Mouse (Mus musculus) heart, embryonic 10.5 days (tissue): Measurements from ENCODE around the gene Ctdnep1. TPM values are rescaled to one million over a fixed set of nuclear protein-coding genes. Genes with fewer than 3 reads are reported as not detected.
A peak's percentile ranks its signal among the peaks of the same experiment; 100 is the strongest.

Experiments used
- DNase-seq: peaks from one replicate; pipeline ENCODE4 v3.0.0-alpha.2; 2017; ENCODE audit warnings: low spot score
- H3K27ac ChIP-seq: fragments of 300-500 bp; sonication (generic); 2 replicates; pipeline ENCODE4 v1.5.1; 2016; ENCODE audit warnings: mild to moderate bottlenecking
- H3K27me3 ChIP-seq: fragments of 300-500 bp; sonication (generic); 2 replicates; pipeline ENCODE4 v1.6.1; 2016; ENCODE audit warnings: mild to moderate bottlenecking; ENCODE audit not compliant: poor library complexity, insufficient read depth, severe bottlenecking
- H3K36me3 ChIP-seq: fragments of 300-500 bp; sonication (generic); 2 replicates; pipeline ENCODE4 v1.6.1; 2016; ENCODE audit warnings: mild to moderate bottlenecking, moderate library complexity
- H3K4me1 ChIP-seq: fragments of 300-500 bp; sonication (generic); 2 replicates; pipeline ENCODE4 v1.6.1; 2016; ENCODE audit warnings: mild to moderate bottlenecking
- H3K4me3 ChIP-seq: fragments of 300-500 bp; sonication (generic); 2 replicates; pipeline ENCODE4 v1.5.1; 2016; ENCODE audit warnings: mild to moderate bottlenecking, moderate library complexity
- H3K9me3 ChIP-seq: fragments of 300-500 bp; sonication (generic); 2 replicates; pipeline ENCODE4 v1.6.1; 2016; ENCODE audit warnings: mild to moderate bottlenecking, moderate library complexity
- WGBS: fragments of 180-500 bp; shearing (Covaris S2); methylation state at CpG from one replicate; pipeline ENCODE4 v1.1.7; 2016; 5-methylcytosine and 5-hydroxymethylcytosine counted together
- polyA plus RNA-seq: library from polyadenylated mRNA; unstranded; fragments of >200 nt; fragmentation: Nextera tagmentation; extraction: Ambion mirVana; gene quantifications from 2 replicates; pipeline ENCODE4 v1.2.1, GENCODE M21; 2016

Ctdnep1 gene
- polyA plus RNA-seq, 1 experiment from 2014 or later: 23.8 TPM

- DNase-seq: peak; percentile 99
- H3K27ac ChIP-seq: peak within 1 kb of the TSS; percentile 97
- H3K4me1 ChIP-seq: peaks cover 38% of the 10 kb centered on the region
- peaks cover 46% of the 10 kb centered on the region for H3K36me3 ChIP-seq
- H3K27me3 ChIP-seq: no peaks in the 10 kb centered on the region
- under 1% methylated on average over 36 of the region's 36 CpGs for WGBS
- no peaks in the 10 kb centered on the region for H3K9me3 ChIP-seq
- H3K4me3 ChIP-seq: peak within 1 kb of the TSS; percentile 99
Measured at GRCm38 (mm10) chr11:69995391-69995960, 14.5 kb downstream of the Ctdnep1 start, which contains the start of gene Phf23. Gene Phf23 (plus strand): TSS chr11:69995777.

- DNase-seq: peak; percentile 84
- Histone ChIP-seq H3K4me1 (peaks cover 38% of the 10 kb centered on the region), H3K27ac (peak overlapping the region; percentile 97), H3K36me3 (peaks cover 46% of the 10 kb centered on the region), H3K27me3 (no peaks in the 10 kb centered on the region), H3K9me3 (no peaks in the 10 kb centered on the region), H3K4me3 (peak overlapping the region; percentile 99)
- WGBS: 2% methylated on average over 64 of the region's 66 CpGs
Measured at GRCm38 (mm10) chr11:69996161-69997061, 15.5 kb downstream of the Ctdnep1 start.

DNA sequence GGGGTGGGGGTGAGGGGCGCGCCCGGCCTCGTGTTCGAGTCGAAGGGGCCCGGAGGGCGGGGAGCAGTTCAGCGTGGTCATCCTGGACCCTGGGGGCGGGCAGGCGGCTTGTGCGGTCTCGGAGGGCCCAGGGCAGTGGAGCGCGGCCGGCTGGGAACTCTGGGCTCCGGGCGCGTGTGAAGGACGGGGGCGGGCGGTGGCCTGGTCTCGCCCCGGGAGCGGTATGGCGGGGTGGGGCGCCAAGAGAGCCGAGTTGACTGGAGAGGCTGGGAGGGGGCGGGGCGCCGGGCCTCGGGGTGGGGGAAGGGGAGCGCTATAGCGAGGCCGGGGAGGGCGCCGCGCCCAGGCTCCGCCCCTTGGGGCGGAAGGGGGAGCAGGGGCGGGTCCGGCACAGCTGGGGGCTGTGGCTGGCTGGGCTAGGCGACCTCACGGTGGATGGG lies 16.1 kb downstream of the Ctdnep1 start:
- Histone ChIP-seq H3K4me1 (peaks cover 45% of the 10 kb centered on the region), H3K36me3 (peaks cover 49% of the 10 kb centered on the region), H3K27ac (peak overlapping the region; percentile 97), H3K27me3 (no peaks in the 10 kb centered on the region), H3K9me3 (no peaks in the 10 kb centered on the region), H3K4me3 (peak overlapping the region; percentile 99)
- under 1% methylated on average over 40 of the region's 44 CpGs for WGBS
- peak; percentile 96 for DNase-seq

DNA sequence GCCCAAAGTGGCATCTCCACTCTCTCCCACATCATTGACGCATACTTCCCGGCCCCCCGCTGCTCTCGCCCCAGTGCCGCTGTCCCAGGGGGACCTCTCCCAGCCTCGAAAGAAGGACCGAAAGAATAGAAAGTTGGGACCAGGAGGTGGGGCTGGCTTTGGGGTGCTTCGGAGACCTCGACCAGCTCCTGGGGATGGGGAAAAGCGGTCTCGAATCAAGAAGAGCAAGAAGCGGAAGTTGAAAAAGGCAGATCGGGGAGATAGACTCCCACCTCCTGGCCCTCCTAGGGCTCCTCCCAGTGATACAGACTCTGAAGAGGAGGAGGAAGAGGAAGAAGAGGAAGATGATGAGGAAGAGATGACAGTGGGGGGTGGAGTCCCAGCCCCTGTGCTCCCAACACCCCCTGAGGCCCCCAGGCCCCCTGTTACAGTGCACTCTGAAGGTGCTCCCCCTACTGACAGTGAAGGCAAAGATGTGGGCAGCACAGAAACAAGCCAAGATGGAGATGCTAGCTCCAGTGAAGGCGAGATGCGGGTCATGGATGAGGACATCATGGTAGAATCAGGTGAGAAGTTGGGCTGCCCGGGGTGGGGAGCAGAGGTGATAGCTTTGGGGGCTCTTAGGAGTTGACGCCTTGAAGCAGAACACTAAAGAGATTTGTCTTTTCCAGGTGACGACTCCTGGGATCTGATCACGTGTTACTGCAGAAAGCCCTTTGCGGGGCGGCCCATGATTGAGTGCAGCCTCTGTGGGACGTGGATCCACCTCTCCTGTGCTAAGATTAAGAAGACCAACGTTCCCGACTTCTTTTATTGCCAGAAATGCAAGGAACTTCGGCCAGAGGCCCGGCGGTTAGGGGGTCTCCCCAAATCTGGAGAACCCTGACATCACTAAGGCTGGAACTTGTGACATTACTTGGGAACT lies 17.9 kb downstream of the Ctdnep1 start:
- H3K4me1 ChIP-seq: peaks cover 49% of the 10 kb centered on the region
- no peak for DNase-seq
- H3K4me3 ChIP-seq: 0 out of 2 replicates have a peak overlapping the region, but pooled peaks have one; percentile 19
- 91% methylated on average over 27 of the region's 27 CpGs for WGBS
- H3K9me3 ChIP-seq: no peaks in the 10 kb centered on the region
- no peak overlapping the region for H3K27ac ChIP-seq
- H3K36me3 ChIP-seq: peaks cover 42% of the 10 kb centered on the region
- H3K27me3 ChIP-seq: no peaks in the 10 kb centered on the region

- 82% methylated on average over 8 of the region's 8 CpGs for WGBS
- Histone ChIP-seq H3K9me3 (no peaks in the 10 kb centered on the region), H3K27me3 (no peaks in the 10 kb centered on the region), H3K4me3 (peak overlapping the region; percentile 80), H3K4me1 (peaks cover 52% of the 10 kb centered on the region), H3K27ac (0 out of 2 replicates have a peak overlapping the region, but pooled peaks have one; percentile 96), H3K36me3 (peaks cover 40% of the 10 kb centered on the region)
- DNase-seq: no peak
Measured at GRCm38 (mm10) chr11:69999666-70000065, 18.7 kb downstream of the Ctdnep1 start.

GRCm38 (mm10) chr11:70000396-70000898 lies 19.5 kb downstream of the Ctdnep1 start, which contains the start of gene Dvl2:
Gene Dvl2 (plus strand): TSS chr11:70000595.
- Histone ChIP-seq H3K4me1 (peaks cover 49% of the 10 kb centered on the region), H3K9me3 (no peaks in the 10 kb centered on the region), H3K27me3 (no peaks in the 10 kb centered on the region), H3K27ac (peak within 1 kb of the TSS; percentile 96), H3K36me3 (peaks cover 45% of the 10 kb centered on the region), H3K4me3 (peak within 1 kb of the TSS; percentile 80)
- WGBS: under 1% methylated on average over 46 of the region's 48 CpGs
- DNase-seq: peak; percentile 99

DNA sequence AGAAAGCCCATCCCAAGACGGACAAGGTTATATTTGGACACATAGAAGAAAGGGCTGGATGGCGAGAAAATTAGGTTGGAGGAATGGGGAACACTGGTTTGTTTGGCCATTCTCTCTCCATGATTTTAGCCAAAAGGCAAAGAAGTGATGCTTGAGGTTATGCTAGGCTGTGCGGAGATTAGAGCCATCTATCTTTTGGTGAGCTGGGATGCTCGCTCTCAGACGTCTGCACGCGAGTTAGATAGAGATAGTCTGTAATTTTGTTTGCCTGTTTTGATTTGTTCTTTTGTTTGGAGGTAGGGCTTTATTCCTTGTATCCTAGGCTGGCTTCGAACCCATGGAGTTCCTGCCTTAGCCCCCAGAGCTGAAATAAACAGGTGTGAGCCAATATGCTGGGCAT lies 20.2 kb downstream of the Ctdnep1 start:
- peaks cover 52% of the 10 kb centered on the region for H3K36me3 ChIP-seq
- WGBS: 10% methylated on average over 8 of the region's 8 CpGs
- H3K4me3 ChIP-seq: peak overlapping the region; percentile 80
- peak overlapping the region; percentile 96 for H3K27ac ChIP-seq
- H3K4me1 ChIP-seq: peaks cover 49% of the 10 kb centered on the region
- DNase-seq: no peak
- no peaks in the 10 kb centered on the region for H3K27me3 ChIP-seq
- no peaks in the 10 kb centered on the region for H3K9me3 ChIP-seq

GRCm38 (mm10) chr11:70001865-70002264 lies 20.9 kb downstream of the Ctdnep1 start:
- DNase-seq: no peak
- no peaks in the 10 kb centered on the region for H3K9me3 ChIP-seq
- H3K27me3 ChIP-seq: no peaks in the 10 kb centered on the region
- peaks cover 59% of the 10 kb centered on the region for H3K36me3 ChIP-seq
- H3K27ac ChIP-seq: no peak overlapping the region
- H3K4me1 ChIP-seq: peaks cover 49% of the 10 kb centered on the region
- peak overlapping the region; percentile 80 for H3K4me3 ChIP-seq

- H3K4me1 ChIP-seq: peaks cover 43% of the 10 kb centered on the region
- H3K4me3 ChIP-seq: peak overlapping the region; percentile 80
- H3K9me3 ChIP-seq: no peaks in the 10 kb centered on the region
- H3K27ac ChIP-seq: no peak overlapping the region
- WGBS: 92% methylated on average over 2 of the region's 2 CpGs
- DNase-seq: no peak
- H3K27me3 ChIP-seq: no peaks in the 10 kb centered on the region
- H3K36me3 ChIP-seq: peaks cover 65% of the 10 kb centered on the region
Measured at GRCm38 (mm10) chr11:70002471-70002870, 21.5 kb downstream of the Ctdnep1 start.

DNA sequence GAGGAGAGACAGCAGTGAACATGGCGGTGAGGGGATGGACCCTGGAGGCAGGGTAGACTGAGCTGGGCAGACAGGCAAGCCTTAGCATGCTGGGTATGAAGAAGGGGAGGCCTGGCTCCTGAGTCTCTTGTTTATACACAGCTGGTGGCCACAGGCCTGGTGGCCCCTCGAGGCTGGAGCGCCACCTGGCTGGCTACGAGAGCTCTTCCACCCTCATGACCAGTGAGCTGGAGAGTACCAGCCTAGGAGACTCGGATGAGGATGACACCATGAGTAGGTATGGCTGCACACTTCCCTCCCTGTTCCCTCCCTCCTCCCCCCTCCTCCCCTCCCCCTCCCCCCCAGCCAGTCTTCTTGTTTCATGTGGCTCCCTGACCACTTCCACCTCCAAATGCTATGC lies 24.6 kb downstream of the Ctdnep1 start:
- Histone ChIP-seq H3K36me3 (peaks cover 69% of the 10 kb centered on the region), H3K4me3 (no peak overlapping the region)
- 55% methylated on average over 5 of the region's 5 CpGs for WGBS

GRCm38 (mm10) chr11:70010033-70010432 lies 29.1 kb downstream of the Ctdnep1 start:
- H3K4me3 ChIP-seq: no peak overlapping the region
- H3K27ac ChIP-seq: no peak overlapping the region
- H3K4me1 ChIP-seq: peaks cover 13% of the 10 kb centered on the region
- H3K36me3 ChIP-seq: peaks cover 85% of the 10 kb centered on the region
- DNase-seq: no peak
- no peaks in the 10 kb centered on the region for H3K9me3 ChIP-seq
- WGBS: 94% methylated on average over 6 of the region's 6 CpGs
- no peaks in the 10 kb centered on the region for H3K27me3 ChIP-seq

More for the DNA sequence above, 24.6 kb downstream of the Ctdnep1 start:
- Histone ChIP-seq H3K4me1 (peaks cover 26% of the 10 kb centered on the region), H3K27ac (no peak overlapping the region), H3K9me3 (no peaks in the 10 kb centered on the region), H3K27me3 (no peaks in the 10 kb centered on the region)
- DNase-seq: no peak

GRCm38 (mm10) chr11:70010548-70010947 lies 29.6 kb downstream of the Ctdnep1 start:
- no peak overlapping the region for H3K4me3 ChIP-seq
- WGBS: 86% methylated on average over 12 of the region's 12 CpGs
- H3K36me3 ChIP-seq: peaks cover 80% of the 10 kb centered on the region

More at GRCm38 (mm10) chr11:70010548-70010947, 29.6 kb downstream of the Ctdnep1 start:
- H3K4me1 ChIP-seq: peaks cover 13% of the 10 kb centered on the region
- no peak overlapping the region for H3K27ac ChIP-seq
- H3K9me3 ChIP-seq: no peaks in the 10 kb centered on the region
- no peak for DNase-seq
- H3K27me3 ChIP-seq: no peaks in the 10 kb centered on the region
